Mouse (Mus musculus) cerebellum, adult 8-10 months (tissue): ENCODE data around the gene Ppdpf.

ENCODE experiments used
- DNase-seq: peaks from one replicate; pipeline ENCODE4 v3.0.0; 2022

The Ppdpf gene

DNA sequence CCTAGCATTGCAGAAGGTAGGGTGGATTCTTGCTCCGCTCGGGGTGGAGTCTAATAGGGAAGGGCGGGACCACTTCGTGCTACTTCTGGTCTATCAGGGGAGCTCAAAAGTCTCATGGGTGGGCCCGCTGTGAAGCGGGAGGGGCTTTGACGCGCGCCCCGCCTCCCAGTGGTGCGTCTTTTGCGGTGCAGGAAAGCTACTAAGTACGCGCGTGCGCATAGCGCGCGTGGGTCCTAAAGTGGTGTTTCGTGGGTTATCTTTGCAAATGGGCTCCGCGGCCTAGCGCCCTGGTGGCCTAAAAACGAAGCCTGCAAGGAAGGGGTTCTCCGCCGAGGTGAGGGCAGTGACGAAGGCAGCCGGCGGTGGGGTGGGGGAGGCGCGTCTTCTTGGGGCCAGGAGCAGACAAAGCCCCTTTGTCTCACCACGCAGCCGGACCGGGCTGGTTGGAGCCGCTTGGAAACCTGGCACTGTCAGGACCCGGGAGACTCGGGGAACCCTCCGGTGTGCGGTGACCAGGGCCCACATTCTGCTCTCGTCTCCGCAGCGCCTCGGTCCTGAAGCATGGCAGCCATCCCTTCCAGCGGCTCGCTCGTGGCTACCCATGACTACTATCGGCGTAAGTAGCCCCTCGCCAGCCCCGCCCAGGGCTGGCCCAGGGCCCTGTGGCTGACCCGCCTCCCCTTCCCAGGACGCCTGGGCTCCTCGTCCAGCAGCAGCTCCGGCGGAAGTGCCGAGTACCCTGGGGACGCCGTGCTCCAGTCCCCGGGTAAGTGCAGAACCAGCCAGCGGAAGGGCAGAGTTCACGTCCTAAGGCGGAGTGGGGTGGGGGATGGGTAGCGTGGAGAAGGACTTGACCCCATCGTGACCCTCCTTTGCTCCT is at the start of gene Ppdpf:
TSS of gene Ppdpf (plus strand) at position 127 of the 880 bp plus-strand sequence.
- DNase-seq = peak; percentile 80

DNA sequence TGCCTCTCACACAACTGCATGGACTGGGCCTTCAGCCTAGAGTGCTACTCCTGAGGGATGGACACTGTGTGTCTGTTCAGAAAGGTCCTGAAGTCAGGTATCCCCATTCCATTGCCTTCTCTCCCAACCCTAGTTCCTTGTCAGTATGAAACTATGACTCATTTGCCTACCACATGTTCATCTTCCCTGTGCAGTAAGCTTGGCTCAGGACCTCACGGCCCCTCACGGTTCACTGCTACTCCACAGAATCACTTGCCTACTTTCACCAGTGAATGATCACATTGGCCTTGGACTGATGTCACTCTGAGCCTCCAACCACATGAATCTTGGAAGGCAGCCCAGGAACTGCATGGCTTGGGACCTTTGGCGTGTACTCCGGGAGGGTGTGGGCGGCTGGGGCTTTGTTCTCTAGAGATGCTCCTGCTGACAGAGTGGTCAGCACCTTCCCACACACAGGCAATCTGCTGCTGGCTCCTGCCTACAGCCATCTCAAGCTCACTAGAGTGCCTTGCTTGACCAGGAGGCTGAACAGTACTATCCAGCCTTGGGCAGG is 47.3 kb upstream of the Ppdpf start:
- peak; percentile 81 for DNase-seq

DNA sequence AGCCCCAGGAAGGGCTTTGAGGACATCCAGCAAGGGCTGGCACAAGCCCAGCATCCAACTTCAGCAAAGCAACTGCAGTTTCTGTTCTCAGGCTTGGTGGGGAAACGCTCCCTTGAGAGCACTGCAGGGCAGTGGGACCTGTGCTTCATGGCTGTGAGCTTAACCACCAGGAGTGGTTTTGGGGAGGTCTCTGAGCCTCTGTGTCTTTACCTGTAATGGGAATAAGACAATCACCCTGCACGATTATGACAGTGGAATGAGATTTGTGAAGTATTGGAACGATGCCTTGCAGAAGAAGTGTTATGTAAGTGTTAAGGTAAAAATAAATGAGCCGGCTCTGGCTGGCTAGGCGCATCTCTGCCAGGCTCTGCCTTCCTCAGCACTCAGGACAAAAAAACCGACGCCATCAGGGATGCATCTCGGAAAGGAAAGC is 44.3 kb upstream of the Ppdpf start:
- DNase-seq = peak; percentile 49

DNA sequence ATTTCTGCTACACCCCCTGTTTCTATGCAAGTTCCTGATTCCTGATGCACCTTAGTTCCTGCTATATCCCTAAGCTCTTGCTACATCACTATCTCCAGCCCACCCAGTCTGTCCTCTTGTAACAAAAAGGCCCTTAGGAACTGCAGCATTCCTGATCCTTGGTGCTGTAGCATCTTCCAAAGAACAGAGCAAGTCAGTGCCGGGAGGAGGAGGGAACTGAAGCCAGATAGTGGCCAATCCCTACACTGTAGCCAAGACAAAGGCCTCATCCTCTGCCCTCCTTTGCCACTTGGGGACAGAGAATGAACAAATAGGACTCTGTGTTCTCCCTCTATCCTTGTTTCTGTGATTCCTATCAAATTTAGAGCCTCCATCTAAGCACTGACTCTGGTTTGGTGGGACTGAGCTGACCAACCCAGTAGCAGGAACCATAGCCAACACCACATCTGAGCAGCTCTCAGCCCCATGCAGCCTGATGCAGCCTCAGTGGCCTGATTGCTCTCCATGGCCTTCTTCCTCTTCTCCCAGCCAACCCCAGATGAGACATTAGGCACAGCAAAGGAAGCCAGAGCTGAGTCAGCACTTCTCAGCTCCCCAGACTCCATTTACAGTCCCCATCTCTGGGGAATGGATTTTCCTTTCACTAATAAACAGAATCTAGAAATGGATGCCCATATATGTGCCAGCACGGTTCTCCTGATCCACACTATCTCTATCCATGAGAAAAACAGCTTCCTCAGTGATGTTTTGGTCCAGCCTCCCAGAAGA is 43.4 kb upstream of the Ppdpf start:
- no peak for DNase-seq

DNA sequence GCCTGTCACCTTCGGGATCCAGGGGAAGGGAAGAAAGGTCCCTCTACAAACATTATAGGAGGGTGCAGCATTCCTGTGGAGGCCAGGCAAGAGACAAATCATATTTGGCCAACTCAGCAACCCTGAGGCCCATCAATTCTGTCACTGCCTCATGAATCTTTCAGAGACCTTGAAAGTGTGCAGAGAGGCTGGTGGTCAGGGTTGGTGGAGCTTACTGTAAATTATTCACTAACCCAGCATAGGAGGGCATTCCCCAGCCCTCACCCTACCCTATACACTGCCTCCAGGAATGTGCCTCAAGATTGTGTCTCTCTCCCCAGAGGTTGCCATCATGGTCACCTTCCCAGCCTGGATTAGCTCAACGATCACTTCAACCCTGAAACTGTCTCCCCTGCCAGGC is 42.4 kb upstream of the Ppdpf start:
- DNase-seq = no peak

DNA sequence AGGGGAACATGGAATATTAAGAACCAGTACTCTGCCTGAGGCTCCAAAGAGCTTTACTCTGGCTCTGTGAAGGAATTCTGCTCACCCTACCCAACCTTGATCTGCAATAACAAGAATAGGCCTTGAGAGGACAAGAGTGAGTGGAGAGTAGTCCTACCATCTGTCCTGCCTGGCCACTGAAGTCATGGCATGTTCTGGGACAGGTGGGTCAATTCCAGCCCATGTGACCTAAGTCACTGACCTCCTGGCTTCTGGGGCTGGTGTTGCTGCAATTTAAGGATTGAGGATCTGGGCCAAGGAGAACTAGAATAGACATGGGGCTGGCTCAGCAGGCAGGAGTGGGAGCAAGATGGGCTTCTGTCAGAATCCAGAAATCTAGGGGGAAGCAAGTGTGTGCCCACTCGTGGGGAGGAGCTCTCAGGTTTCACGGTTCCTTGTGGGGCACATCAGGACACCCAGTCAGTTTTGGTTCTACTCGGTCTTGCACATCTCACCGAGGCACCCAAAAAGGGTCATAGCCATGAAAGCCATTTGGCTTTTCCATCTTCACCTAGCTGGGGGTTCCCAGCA is 40.0 kb upstream of the Ppdpf start:
- DNase-seq = no peak

DNA sequence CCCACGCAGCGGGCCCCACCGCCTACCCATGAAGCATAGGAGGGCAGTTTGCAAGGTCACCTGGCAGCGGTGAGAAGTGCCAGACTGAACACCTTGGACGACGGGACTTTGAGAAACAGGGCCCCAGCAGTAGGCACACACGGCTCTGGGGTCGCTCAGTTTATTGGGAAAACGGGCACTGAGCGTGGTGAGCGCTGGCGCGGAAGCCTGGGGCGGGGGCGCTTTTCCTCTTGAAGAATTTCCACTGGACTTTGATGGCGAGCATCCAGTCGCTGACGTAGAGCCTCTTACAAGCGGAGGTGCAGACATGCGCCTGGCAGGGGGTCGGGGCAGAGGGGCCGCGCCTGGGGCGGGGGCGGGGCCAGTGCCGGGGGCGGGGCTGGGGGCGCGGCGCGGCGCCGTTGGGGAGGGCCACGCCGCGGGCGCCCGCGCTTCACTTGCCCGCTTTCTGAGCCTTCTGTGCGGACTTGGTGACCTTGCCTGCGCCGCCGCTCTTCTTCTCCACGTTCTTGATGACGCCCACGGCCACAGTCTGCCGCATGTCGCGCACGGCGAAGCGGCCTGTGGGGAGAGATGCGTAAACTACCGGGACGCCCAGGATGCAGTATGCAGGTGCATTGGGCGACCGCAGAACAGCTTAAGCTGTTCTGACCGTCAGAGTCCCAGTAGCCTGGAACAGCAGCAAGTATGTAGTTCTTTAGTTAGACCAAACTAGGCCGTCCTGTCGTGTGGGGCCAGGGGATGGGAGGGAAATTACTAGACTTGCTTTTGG is 39.3 kb upstream of the Ppdpf start:
- no peak for DNase-seq

DNA sequence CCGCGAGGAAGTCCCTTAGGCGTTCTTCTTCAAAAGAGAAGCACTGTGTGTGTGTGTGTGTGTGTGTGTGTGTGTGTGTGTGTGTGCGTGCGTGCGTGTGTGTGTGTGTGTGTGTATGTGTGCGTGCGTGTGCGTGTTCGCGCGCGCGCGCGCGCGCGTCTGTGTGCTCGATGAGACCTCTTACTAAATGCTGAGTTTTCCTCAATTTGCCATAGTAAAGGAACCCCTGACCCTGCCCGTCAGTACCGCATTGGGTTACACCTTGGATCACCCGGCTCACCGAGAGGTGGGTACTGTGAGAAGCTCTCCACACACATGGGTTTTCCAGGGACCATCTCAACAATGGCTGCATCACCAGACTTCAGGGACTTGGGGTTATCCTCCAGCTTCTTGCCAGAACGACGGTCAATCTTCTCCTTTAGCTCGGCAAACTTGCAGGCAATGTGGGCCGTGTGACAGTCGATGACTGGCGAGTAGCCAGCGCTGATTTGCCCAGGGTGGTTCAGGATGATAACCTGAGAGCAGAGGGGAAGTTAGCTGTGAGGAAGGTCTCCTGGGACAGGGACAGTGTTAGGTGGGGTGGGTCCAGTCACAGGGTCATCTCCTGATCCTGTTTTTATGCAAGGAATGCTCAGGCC is 38.6 kb upstream of the Ppdpf start:
- DNase-seq = no peak

DNA sequence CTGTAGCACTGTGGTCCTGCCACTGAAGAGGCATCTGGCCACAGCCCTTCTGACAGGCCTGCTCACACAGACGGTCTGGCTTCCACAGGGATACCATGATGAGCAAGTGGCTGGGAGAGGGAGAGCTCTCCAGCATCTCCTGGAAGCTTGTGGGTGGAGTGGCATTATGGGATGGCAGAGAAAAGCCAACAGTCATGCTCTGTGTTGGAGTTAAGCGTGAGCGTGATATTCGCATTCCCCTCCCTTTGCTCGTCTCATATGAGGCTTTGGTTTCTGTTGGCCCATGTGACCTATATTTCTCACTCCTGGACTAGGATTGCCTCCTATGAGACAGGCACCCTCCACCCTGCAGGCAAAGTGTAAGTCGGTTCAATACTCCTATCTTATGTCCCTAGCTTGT is 36.8 kb upstream of the Ppdpf start:
- DNase-seq = no peak

DNA sequence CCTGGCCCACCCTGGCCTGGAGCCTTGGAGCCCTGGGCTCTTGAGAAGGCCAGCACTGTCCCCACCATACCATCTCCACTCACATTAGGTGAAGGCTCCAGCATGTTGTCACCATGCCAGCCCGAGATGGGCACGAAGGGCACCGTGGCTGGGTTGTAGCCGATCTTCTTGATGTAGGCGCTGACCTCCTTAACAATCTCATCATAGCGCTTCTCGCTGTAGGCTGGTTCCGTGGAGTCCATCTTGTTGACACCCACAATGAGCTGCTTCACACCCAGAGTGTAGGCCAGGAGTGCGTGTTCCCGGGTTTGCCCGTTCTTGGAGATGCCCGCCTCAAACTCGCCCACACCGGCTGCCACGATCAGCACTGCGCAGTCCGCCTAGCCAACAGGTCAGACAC is 34.3 kb upstream of the Ppdpf start:
- peak; percentile 49 for DNase-seq

DNA sequence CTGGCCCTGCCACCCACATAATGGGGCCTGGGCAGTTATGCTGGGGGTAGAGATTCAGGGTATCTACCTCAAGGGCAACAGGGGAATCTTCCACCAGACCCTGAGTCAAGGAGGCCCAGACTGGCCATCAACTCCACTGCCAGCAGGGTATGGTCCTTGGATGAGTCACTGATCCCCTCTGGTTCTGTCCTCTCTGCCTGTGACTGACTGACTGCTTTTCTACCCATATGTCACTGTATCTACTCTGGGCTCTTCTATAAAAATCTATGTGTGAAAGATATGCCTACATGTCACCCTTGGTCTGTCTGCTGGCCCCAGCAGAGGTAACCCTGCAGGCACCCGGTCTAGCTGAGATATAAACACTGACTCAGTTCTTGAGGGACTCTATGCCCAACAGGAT is 33.9 kb upstream of the Ppdpf start:
- peak; percentile 45 for DNase-seq

DNA sequence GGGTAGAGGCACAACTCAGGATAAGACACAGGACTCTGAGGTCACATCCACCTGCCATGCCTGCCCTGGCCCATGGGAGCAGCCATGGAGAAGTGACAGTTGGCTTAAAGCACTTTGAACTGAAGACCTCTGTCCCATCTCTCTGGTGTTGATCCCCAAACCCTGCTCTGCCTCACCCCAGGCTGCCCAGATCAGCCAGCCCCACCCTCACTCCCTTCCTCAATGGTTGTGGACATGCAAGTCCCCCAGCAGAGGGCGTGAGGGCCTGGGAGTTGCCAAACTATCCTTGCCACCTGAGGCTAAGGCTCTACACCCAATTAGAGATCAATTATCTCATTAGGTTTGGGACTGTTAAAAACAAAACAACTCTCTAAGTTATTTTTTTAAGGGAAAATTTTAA is 33.2 kb upstream of the Ppdpf start:
- peak; percentile 67 for DNase-seq

DNA sequence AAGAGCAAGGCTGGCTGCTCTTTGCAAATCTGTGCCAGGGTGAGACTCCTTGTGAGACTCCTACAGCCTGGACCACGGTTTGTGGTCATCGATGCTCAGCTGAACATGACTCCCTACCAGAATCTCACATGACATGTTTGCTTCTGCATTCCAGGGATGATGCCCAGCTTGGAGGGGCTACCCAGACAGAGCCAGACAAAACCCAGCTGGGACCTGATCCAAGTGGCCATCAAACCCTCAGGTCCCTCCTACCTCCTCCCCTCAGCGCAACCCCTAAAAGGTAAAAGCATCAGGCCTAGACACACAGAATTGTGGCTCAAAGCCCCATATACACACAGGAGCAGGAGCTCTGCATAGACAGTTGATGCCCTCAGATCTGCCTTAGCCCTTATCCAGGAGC is 32.7 kb upstream of the Ppdpf start:
- DNase-seq = peak; percentile 37

DNA sequence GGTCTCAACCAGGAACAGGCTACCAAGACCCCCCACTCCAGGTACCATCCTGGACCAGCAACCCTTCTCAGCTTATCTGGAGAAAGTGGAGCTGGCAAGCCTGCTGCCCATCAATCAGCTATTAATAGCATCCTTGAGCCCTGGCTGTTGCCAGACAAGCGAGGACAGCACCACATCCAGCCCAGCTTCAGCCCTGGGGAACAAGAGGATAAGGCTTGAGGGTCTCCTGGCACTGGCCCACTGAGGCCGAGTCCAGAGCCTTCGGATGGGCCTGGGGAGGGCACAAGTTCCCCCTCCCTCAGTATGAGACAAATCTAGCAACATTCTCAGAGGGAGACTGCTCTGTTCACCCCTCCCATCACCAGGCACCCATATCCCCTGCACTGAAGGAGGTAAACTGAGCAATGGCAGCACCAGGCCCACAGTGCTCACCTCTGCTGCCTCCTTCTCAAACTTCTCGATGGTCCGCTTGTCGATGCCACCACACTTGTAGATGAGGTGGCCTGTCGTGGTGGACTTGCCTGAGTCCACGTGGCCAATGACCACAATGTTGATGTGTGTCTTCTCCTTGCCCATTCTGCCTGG is 32.1 kb upstream of the Ppdpf start:
- DNase-seq = peak; percentile 51

DNA sequence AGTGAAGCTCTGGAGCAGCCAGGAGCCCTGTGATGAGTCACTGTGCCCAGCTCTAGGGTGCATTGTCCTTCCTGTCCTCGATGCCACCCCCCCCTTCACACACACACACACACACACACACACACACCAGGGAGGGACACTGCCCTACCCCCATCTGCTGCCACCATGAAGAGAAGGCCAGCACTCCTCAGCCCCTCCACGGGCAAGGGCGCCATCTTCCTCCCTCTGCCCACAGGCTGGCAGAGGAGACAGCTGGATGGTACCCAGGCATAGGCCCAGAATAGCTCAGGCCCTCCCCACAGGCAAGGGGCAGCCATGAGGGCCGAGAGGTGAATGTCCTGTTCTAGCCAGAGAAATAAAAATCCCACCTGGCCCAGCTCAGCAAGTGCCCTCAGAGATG is 31.2 kb upstream of the Ppdpf start:
- peak; percentile 79 for DNase-seq

DNA sequence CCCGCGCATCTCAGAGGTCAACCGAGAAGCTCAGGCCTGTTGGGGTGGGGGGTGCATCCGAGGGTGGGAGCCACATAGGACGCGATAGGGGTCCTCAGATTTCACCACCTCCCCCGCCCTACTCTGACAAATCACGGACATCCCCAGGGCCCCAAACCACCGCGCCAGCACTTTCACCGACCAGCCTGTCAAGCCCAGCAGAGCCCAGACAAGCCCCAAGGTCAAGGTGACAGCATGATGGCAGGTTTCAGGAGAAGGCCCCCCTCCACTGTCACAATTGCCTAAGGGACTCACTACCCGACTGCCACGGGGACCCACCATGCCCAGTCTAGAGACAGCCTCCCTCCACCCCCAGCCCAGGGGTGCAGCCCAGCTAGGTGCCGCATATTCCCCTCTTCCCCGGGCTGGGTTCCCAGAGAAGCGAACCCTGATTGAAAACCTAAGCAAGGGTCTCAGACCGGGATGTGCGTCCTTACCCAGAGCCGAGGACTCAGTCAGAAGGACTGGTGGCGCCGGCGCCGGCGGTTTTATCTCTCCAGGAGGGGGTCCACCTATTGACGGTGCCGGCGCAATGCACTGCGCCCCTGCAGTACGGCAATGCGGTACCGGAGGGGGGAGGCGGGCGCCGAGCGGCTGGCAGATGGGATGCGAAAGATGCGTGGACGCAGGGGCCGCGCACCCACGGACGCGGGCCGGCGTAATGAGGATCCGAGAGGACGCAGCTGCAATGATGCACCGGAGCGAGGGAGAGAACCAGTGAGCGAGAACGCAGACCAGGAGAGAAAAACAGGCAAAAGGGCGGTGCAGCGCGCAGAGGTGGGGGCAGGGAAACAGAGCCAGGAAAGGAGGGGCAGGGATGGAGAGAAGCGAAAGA is 30.6 kb upstream of the Ppdpf start, which contains the start of gene Eef1a2:
TSS of gene Eef1a2 (minus strand) at position 767 of the 874 bp plus-strand sequence.
- DNase-seq = peak; percentile 89

DNA sequence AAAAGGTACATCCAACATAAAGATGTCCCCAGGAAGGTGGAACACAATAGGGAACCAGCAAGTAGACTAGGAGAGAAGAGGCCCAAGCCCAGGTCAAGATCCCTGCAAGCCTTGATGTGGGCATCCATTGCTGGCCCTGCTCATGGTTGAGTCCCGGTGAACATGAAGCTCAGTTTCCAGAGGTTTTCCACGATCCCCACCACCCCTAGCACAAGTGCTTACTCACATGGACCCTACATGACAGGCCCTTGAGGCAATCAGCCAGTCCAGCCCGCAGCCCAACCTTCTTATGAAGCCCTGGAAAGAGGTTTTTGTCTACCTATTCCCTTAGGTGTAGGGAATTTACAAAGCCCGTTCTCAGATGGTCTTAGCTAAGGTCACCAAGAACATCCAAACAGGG is 29.9 kb upstream of the Ppdpf start:
- no peak for DNase-seq

DNA sequence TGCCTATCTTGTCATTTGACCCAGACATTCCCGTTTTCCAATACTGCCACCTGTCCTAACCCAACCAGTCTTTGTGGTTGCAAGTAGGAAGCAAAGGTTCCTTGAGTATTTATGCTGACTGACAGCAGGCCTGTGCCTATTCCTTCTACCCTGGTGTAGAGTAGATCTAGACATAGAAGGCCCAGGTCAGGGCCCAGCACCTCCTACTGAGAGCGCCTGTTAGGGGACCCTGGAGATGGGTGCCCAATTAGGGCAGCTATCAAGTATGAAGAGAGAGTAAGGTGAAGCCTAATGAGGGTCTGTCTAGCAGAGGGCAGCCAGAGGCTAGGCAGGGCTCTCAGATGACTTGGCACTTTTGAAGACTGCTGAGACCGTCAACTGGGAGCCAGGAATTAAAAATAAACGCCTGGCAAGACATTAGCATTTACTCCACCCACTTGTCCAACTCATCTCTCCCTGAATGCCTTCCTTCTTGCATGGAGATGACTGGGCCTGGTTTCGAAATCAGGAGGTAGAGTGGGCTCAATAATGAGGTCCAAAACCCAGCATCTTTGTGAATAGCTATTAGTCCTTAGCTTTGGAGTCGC is 29.2 kb upstream of the Ppdpf start:
- DNase-seq = peak; percentile 39

DNA sequence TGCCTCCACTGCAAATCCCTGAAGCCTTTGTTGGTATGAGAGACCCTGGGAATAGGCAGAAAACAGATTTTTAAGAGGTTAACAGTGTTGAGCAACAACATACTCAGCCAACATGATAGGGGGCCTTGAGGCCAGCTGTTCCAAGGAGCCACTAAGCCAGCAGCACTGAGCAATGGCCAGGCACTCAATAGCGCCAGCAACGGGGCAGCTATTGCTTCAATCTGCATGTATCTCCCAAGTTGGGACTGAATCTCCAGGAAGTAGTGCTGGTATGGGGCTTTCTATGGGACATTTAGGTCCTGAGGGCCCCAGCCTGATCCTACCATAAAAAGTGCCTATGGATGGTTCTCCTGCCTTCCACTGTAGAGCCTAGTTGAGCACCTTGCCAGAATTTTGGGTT is 28.6 kb upstream of the Ppdpf start:
- DNase-seq = peak; percentile 35

DNA sequence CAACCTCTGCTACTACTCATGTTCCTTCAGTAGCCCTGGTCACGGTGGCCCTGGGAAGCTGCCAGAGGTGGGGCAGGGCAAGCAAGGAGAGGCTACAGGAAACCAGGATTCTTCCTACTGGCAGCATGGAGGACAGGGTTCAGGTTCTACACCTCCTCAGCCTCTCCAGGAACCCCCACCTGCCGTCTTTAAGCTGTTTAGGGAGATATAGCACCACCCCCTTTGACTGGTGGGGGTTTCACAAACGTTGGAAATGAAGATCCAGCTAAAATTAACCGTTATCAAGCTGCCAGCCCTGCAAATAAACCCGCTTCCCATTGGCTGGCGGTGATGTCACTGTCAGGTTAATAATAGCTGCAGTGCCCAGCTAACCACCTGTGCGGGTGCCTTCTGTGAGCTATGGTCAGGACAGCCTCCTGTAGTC is 27.9 kb upstream of the Ppdpf start:
- DNase-seq = peak; percentile 87
